Mouse (Mus musculus): ENCODE data around the gene Gcm1.

DNA sequence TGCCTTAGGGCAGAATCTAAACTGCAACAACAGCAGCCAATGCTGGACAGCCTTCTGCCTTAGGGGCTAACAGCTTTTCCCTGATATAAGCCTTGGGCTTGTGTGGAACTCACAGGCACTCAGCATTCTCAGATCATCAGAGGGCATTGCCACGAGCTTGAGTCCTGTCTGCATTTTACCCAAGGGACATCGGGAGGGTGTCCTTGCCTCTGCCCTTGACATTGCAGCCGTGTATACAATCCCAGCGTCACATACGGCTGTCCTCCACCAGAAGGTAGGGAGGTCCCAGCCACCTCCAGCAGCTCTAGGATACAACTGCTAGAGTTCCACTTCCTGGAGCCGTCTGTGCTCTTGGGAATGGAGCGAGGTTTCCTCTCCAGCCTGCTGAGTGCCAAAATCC, 37.2 kb downstream of the Gcm1 start:
- no peak for TF ChIP-seq CTCF (IDR thresholded peaks at IDR 0.05; ENCODE audit: low read depth)
- no peak for TF ChIP-seq EP300 (optimal IDR thresholded peaks at IDR 0.05)

Measured in stomach, postnatal 0 days (tissue).